Comparison of ENCODE assay signal across 10 mouse cellular contexts in genomic region chr5:33009818-33010812, GRCm38 (mm10). TPM values are rescaled to one million over a fixed set of nuclear protein-coding genes. Genes with fewer than 3 reads are reported as not detected.
DNase-seq lines count a peak whose midpoint lies in the region; ATAC-seq and TF ChIP-seq lines count a peak whose summit lies in the region.
"Had no signal": no experiment of that assay in that cellular context is flagged by ENCODE, and none has a peak within 500 bp of the region (broad histone marks: within the 10 kb centered on the region; RNA-seq: fewer than 3 reads in every experiment).

No protein-coding gene starts in this region.

- no peak overlapping the region for H3K4me3 ChIP-seq in kidney, postnatal 0 days (replicated peaks; ENCODE audit: low read depth, low read length)
- no peak overlapping the region for H3K4me3 ChIP-seq in hindbrain, embryonic 13.5 days
- no peak overlapping the region for H3K4me3 ChIP-seq in midbrain, embryonic 15.5 days
- H3K4me3 ChIP-seq: erythroblast, embryonic 14.5 days; limb, embryonic 10.5 days had no signal

- no peak overlapping the region for H3K4me2 ChIP-seq in kidney, postnatal 0 days (ENCODE audit: low read length)
- peak overlapping the region; percentile 35; the same call in 1 of the 2 replicates for H3K4me2 ChIP-seq in hindbrain, embryonic 13.5 days
- H3K4me2 ChIP-seq in midbrain, embryonic 15.5 days: no peak overlapping the region

- no peaks in the 10 kb centered on the region for H3K9me3 ChIP-seq in kidney, postnatal 0 days (replicated peaks; ENCODE audit: low read length)
- no peaks in the 10 kb centered on the region for H3K9me3 ChIP-seq in hindbrain, embryonic 13.5 days
- H3K9me3 ChIP-seq in midbrain, embryonic 15.5 days: no peaks in the 10 kb centered on the region
- H3K9me3 ChIP-seq: limb, embryonic 10.5 days had no signal

- no peak for TF ChIP-seq CTCF in kidney, postnatal 0 days (IDR thresholded peaks at IDR 0.05; ENCODE audit: low read depth)

- no peaks in the 10 kb centered on the region for H3K36me3 ChIP-seq in kidney, postnatal 0 days (ENCODE audit: insufficient read depth, low read length)
- H3K36me3 ChIP-seq in hindbrain, embryonic 13.5 days: no peaks in the 10 kb centered on the region
- H3K36me3 ChIP-seq in midbrain, embryonic 15.5 days (replicated peaks): no peaks in the 10 kb centered on the region
- H3K36me3 ChIP-seq: limb, embryonic 10.5 days had no signal

- no peaks in the 10 kb centered on the region for H3K27me3 ChIP-seq in kidney, postnatal 0 days (ENCODE audit: insufficient read depth, low read length)
- H3K27me3 ChIP-seq in hindbrain, embryonic 13.5 days: no peaks in the 10 kb centered on the region
- H3K27me3 ChIP-seq in midbrain, embryonic 15.5 days (replicated peaks): no peaks in the 10 kb centered on the region

- no peak overlapping the region for H3K9ac ChIP-seq in kidney, postnatal 0 days (ENCODE audit: low read depth, low read length)
- H3K9ac ChIP-seq in hindbrain, embryonic 13.5 days: peak overlapping the region; percentile 49; the same call in 1 of the 2 replicates
- no peak overlapping the region for H3K9ac ChIP-seq in midbrain, embryonic 15.5 days

- peak; percentile 28 for DNase-seq in kidney, postnatal 0 days (ENCODE audit: low spot score)
- DNase-seq in kidney, adult 18-20 months: no peak
- DNase-seq in cerebellum, adult 18-20 months: peak; percentile 28 to 35
- no peak for DNase-seq in right cerebral cortex, postnatal 25 days
- DNase-seq in layer of hippocampus, adult 9-10 months (ENCODE audit: low spot score): no peak
- no peak for DNase-seq in right cerebral cortex, adult 2 months (ENCODE audit: low spot score in 2 of 2)

- 65% methylated on average over 14 of the region's 14 CpGs for whole genome bisulfite sequencing in kidney, postnatal 0 days
- 76% methylated on average over 14 of the region's 14 CpGs for WGBS in hindbrain, embryonic 13.5 days
- WGBS in midbrain, embryonic 15.5 days: 75% methylated on average over 14 of the region's 14 CpGs

- no peak for ATAC-seq in kidney, postnatal 0 days (replicated peaks; ENCODE audit: low FRiP score, low read depth)
- peak; percentile 1; the same call in 1 of the 2 replicates for ATAC-seq in hindbrain, embryonic 13.5 days (ENCODE audit: low FRiP score)
- no peak for ATAC-seq in midbrain, embryonic 15.5 days (replicated peaks)

- peaks cover 5% of the 10 kb centered on the region; the same call in 1 of the 2 replicates for H3K4me1 ChIP-seq in kidney, postnatal 0 days (replicated peaks; ENCODE audit: insufficient read depth, low read length)
- H3K4me1 ChIP-seq in hindbrain, embryonic 13.5 days (replicated peaks): peaks cover 48% of the 10 kb centered on the region
- peaks cover 45% of the 10 kb centered on the region for H3K4me1 ChIP-seq in midbrain, embryonic 15.5 days

- no peak overlapping the region for H3K27ac ChIP-seq in kidney, postnatal 0 days
- peak overlapping the region; percentile 92 for H3K27ac ChIP-seq in hindbrain, embryonic 13.5 days
- H3K27ac ChIP-seq in midbrain, embryonic 15.5 days: peak overlapping the region; percentile 85
- H3K27ac ChIP-seq: limb, embryonic 10.5 days had no signal

RNA-seq across cellular contexts. Expression of gene Ywhah, which starts 8.5 kb away (rescaled TPM):
- polyA plus RNA-seq in kidney, postnatal 0 days (2015; fragmentation: Nextera tagmentation; extraction: Ambion mirVana): 236 and 272 TPM in 2 replicates
- 613 and 627 TPM in 2 replicates for polyA plus RNA-seq in hindbrain, embryonic 13.5 days (2015; fragmentation: Nextera tagmentation; extraction: Ambion mirVana)
- polyA plus RNA-seq in midbrain, embryonic 15.5 days (2015; fragmentation: Nextera tagmentation; extraction: Ambion mirVana): 758 and 760 TPM in 2 replicates

Comparison
In these comparisons a context has a peak if more than half of its experiments do, and no peak if none do; other contexts are left out.
1. DNase-seq: peak in kidney, postnatal 0 days (single experiment) and cerebellum, adult 18-20 months (2 of 2); none in kidney, adult 18-20 months (single experiment), right cerebral cortex, postnatal 25 days (single experiment), layer of hippocampus, adult 9-10 months (single experiment) and right cerebral cortex, adult 2 months (0 of 2).